Mouse (Mus musculus): ENCODE data around the gene Tbl3.

The Tbl3 gene

DNA sequence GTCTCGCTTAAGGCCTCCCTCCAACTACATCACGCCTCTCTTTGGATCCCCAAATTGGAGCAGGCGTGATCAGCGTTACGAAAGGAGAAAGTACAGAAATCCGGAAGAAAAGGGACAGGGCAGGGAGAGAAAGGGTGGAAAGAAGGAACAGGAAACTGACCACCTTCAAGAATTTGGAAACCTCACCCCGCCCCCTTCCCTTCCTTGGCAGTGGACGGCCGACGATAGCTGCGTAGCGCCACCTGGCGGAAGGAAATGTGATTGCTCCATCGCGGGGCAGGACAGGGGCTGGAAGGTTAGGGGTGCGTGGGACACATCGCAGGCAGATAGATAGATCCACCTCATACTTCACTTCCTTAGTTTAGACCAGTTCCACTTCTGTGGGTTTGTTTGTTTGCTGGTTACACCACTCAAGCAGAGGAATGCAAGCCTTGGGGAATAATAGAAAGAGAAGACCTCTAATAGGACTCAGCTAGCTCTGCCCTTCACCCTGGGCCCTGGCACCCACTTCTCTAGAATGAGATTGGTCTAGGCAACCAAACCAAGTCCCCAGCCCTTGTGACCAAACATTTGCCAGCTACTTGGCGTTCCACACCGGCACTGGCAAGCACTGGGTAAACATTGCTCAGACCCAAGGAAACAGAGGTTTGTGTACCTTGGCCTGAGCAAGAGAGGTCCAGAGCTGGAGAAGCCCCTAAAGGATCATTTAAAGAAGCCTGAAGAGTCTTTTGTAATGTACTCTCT is 53.3 kb downstream of the Tbl3 start:
- DNase-seq (ENCODE audit: low spot score in 2 of 2) = peak in 1 of 2 experiments; percentile 54

- no peak for DNase-seq (ENCODE audit: low spot score in 2 of 2)
Observed at GRCm38 (mm10) chr17:24651835-24652234, 55.6 kb downstream of the Tbl3 start.

GRCm38 (mm10) chr17:24650766-24651165 is 56.7 kb downstream of the Tbl3 start:
- no peak for DNase-seq (ENCODE audit: low spot score in 2 of 2)

GRCm38 (mm10) chr17:24650070-24650616 is 57.3 kb downstream of the Tbl3 start, which contains the start of gene Slc9a3r2:
Gene Slc9a3r2, minus strand, starts transcription at chr17:24650327.
- no peak for DNase-seq (ENCODE audit: low spot score in 2 of 2)

DNA sequence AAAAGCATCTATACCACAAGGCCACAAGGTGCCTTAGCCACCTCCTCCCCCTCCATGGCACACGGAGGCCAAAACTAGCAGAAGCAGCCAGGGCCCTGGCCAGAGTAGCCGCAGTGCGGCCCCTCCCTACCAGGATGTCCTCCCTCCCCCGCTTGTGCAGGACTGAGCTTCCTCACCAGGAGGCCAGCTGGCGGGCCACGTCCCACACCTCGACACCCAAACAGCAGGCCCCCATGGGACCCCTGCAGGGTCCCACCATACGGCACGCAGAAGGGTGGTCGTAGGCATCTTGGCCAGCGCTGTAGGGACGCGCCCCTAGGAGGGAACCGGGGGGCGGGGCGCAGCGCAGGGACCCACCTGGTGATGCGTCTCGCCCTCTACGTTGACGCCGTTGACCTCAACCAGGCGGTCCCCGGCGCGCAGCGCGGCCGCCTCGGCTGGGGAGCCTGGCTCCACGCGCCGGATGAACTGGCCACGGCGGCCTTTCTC is 57.8 kb downstream of the Tbl3 start:
- DNase-seq (ENCODE audit: low spot score in 2 of 2) = no peak

DNA sequence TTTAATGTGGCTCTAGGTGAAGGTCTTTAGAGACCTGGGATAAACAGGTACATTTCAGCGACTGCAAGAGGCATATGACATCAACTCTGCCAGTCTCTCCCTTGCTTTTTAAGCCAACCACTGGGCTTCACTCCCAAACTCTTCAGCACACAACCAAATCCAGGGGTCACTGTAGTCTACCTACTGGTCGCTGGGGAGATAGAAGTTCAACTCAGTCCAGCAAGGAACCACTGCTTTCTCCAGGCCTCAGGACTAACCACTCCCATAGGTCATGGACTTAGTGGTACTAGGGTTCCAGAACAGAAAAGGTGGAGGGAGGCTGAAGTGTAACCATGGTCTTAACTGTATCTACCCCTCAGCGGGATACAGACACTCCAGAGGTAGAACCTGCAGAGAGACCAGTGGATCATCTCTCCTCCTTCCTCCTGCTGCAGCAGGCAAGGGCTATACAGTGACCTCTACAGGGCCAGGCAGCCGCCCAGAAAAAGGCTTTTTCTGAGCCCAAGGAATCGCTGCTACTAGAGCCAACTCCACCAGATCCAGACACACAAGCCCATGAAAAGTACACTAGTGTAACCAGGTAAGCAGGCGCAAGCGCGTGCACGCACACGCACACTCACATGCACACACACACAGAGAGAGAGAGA is 58.6 kb downstream of the Tbl3 start:
- DNase-seq (ENCODE audit: low spot score in 2 of 2) = no peak

Data from left cerebral cortex, adult 9 months (tissue).